In genomic region chr4:88935901-88936300, GRCm38 (mm10) we compare ENCODE assay signal across 32 mouse cellular contexts. TPM values are rescaled to one million over a fixed set of nuclear protein-coding genes. Genes with fewer than 3 reads are reported as not detected.
DNase-seq lines count a peak whose midpoint lies in the region; ATAC-seq and TF ChIP-seq lines count a peak whose summit lies in the region.
"Had no signal": no experiment of that assay in that cellular context is flagged by ENCODE, and none has a peak within 500 bp of the region (broad histone marks: within the 10 kb centered on the region; RNA-seq: fewer than 3 reads in every experiment).

No protein-coding gene starts in this region.

- H3K27me3 ChIP-seq in C2C12 (ENCODE audit: control insufficient read depth, insufficient read depth, insufficient read length) = no peaks in the 10 kb centered on the region
- 0 out of 2 replicates have a peak, but pooled peaks cover 2% of the 10 kb centered on the region for H3K27me3 ChIP-seq in small intestine, adult 2 months (ENCODE audit: control insufficient read depth, insufficient read depth, low read length)

- WGBS in small intestine, adult 2 months = 41% methylated on average over 2 of the region's 2 CpGs

- H3K79me3 ChIP-seq in C2C12 (ENCODE audit: low read depth) = peaks cover 94% of the 10 kb centered on the region

- ATAC-seq in activated CD4-positive, CD25-positive, alpha-beta regulatory T cell, adult 4 months = no peak
- ATAC-seq: forebrain, embryonic 14.5 days; hindbrain, embryonic 16.5 days; midbrain, embryonic 13.5 days had no signal

- peak overlapping the region; percentile 31 for H3ac ChIP-seq in C2C12 (ENCODE audit: control insufficient read depth, insufficient read length, low read depth)

- H3K79me2 ChIP-seq in C2C12 (ENCODE audit: control insufficient read depth, insufficient read depth) = peaks cover 100% of the 10 kb centered on the region

- peak overlapping the region; percentile 61 for H3K4me3 ChIP-seq in C2C12 (ENCODE audit: insufficient read depth, poor library complexity, severe bottlenecking)
- H3K4me3 ChIP-seq in small intestine, adult 2 months (ENCODE audit: low read depth, low read length) = no peak overlapping the region
- H3K4me3 ChIP-seq: heart, embryonic 10.5 days; heart, embryonic 15.5 days; limb, embryonic 10.5 days; limb, embryonic 15.5 days; liver, embryonic 15.5 days; midbrain, embryonic 13.5 days; neural tube, embryonic 15.5 days had no signal

- peak; percentile 55 for DNase-seq in 3134 (ENCODE audit: extremely low read depth, insufficient read length, low spot score)
- peak; percentile 5 for DNase-seq in induced T-regulatory cell, adult 2 months (ENCODE audit: low read depth)
- DNase-seq in ovary, postnatal 36 days (ENCODE audit: low spot score) = no peak
- DNase-seq in kidney, postnatal 4 days = no peak
- DNase-seq: adrenal gland, adult 2 months; adrenal gland, postnatal 36 days; cerebellum, adult 18-20 months; gastrocnemius, postnatal 25 days; heart, adult 11 months; kidney, adult 11 months; kidney, postnatal 14 days; lung, embryonic 14.5 days; lung, postnatal 14 days; right cerebral cortex, postnatal 25 days had no signal

- peak overlapping the region; percentile 81 for H3K27ac ChIP-seq in small intestine, adult 2 months (ENCODE audit: insufficient read depth, low read depth, low read length)
- H3K27ac ChIP-seq: heart, embryonic 10.5 days; heart, embryonic 15.5 days; limb, embryonic 10.5 days; limb, embryonic 15.5 days; liver, embryonic 15.5 days; midbrain, embryonic 13.5 days; neural tube, embryonic 15.5 days had no signal

- TF ChIP-seq POLR2A in small intestine, adult 2 months (IDR thresholded peaks at IDR 0.05; ENCODE audit: low read depth, low read length) = no peak

- TF ChIP-seq CTCF in C2C12 (IDR thresholded peaks at IDR 0.05; ENCODE audit: control insufficient read depth, insufficient read depth, insufficient read length) = no peak
- TF ChIP-seq CTCF in small intestine, adult 2 months (IDR thresholded peaks at IDR 0.05; ENCODE audit: extremely low read depth, insufficient read length, insufficient replicate concordance, low read depth, low read length) = no peak

- H3K4me1 ChIP-seq in small intestine, adult 2 months (ENCODE audit: control insufficient read depth, insufficient read depth, insufficient read length, low read length) = peaks cover 5% of the 10 kb centered on the region; the same call in 1 of the 2 replicates

- H3K36me3 ChIP-seq in C2C12 (ENCODE audit: control insufficient read depth, insufficient read depth) = peaks cover 77% of the 10 kb centered on the region
- H3K36me3 ChIP-seq in small intestine, adult 2 months (ENCODE audit: control insufficient read depth, insufficient read depth, low read length) = 0 out of 2 replicates have a peak, but pooled peaks cover 2% of the 10 kb centered on the region
- H3K36me3 ChIP-seq: heart, embryonic 10.5 days; heart, embryonic 15.5 days; limb, embryonic 10.5 days; limb, embryonic 15.5 days; liver, embryonic 15.5 days; midbrain, embryonic 13.5 days; neural tube, embryonic 15.5 days had no signal

TF ChIP-seq in C2C12, 6 proteins besides CTCF, POLR2A, EP300 and RAD21:
- no peak for TF ChIP-seq MYOG (IDR thresholded peaks at IDR 0.05; ENCODE audit: control insufficient read depth, extremely low read depth, insufficient read length)
- no peak for TF ChIP-seq FOSL1 (IDR thresholded peaks at IDR 0.05; ENCODE audit: insufficient read depth, low read length, poor library complexity, severe bottlenecking)
- TF ChIP-seq MAX (IDR thresholded peaks at IDR 0.05) = no peak
- TF ChIP-seq MYOD1 (IDR thresholded peaks at IDR 0.05; ENCODE audit: control insufficient read depth, insufficient read length, low read depth) = no peak
- no peak for TF ChIP-seq USF1 (IDR thresholded peaks at IDR 0.05; ENCODE audit: low read depth)

RNA-seq across cellular contexts. Expression of gene Ifne, which starts 55.9 kb away (rescaled TPM):
- not detected for polyA plus RNA-seq in C2C12 (2012; fragmentation: generic; extraction: Trizol)
- 0.42 TPM in 1 of 2 replicates, not detected in the other for polyA plus RNA-seq in small intestine, adult 2 months (2012; rRNA removed)
- polyA plus RNA-seq in activated CD4-positive, CD25-positive, alpha-beta regulatory T cell, adult 4 months (2017; shearing (Covaris generic)) = not detected
- polyA plus RNA-seq: adrenal gland, adult 2 months; brain, embryonic 14.5 days; forebrain, embryonic 14.5 days; heart, embryonic 10.5 days; heart, embryonic 15.5 days; hindbrain, embryonic 11.5 days; hindbrain, embryonic 16.5 days; kidney, embryonic 14.5 days; limb, embryonic 10.5 days; limb, embryonic 15.5 days; liver, embryonic 15.5 days; lung, embryonic 14.5 days; midbrain, embryonic 13.5 days; neural tube, embryonic 15.5 days; spleen, adult 2 months; testis, adult 2 months; thymus, postnatal 0 days had no signal

Comparison
In these comparisons a context has a peak if more than half of its experiments do, and no peak if none do; other contexts are left out.
1. DNase-seq: peak in 3134 (single experiment) and induced T-regulatory cell, adult 2 months (single experiment); none in ovary, postnatal 36 days (single experiment) and kidney, postnatal 4 days (0 of 2).